ENCODE assay signal across 8 mouse cellular contexts in the genomic region with DNA sequence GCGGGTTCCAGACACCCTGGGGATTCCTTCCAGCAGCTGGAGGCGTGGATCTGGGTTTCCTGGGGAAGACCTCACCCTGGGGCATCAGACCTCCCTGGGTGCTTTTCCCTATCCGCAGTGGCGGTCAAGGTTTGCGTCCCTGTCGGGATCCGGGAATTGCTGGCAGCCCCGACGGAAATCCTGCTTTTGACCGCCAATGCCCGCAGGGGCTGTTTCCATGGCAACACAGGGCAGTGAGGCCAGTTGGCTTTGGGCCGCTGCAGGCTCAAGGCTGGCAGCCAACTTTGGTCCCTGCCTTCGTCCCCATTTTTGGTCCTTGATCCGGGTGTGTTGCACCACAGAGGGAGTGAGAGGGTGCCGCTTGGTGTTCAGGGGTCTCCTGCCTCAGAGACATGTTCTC. TPM values are rescaled to one million over a fixed set of nuclear protein-coding genes. Genes with fewer than 3 reads are reported as not detected.
DNase-seq lines count a peak whose midpoint lies in the region; ATAC-seq and TF ChIP-seq lines count a peak whose summit lies in the region.

No protein-coding gene starts in this region.

- no peaks in the 10 kb centered on the region for H3K36me3 ChIP-seq in ES-E14 (ENCODE audit: control insufficient read depth, insufficient read depth, low read length, poor library complexity, severe bottlenecking)
- H3K36me3 ChIP-seq in heart, embryonic 14.5 days (ENCODE audit: control insufficient read depth, insufficient read depth, low read length) = no peaks in the 10 kb centered on the region
- no peaks in the 10 kb centered on the region for H3K36me3 ChIP-seq in kidney, postnatal 0 days (ENCODE audit: insufficient read depth, low read length)
- H3K36me3 ChIP-seq in liver, adult 2 months (ENCODE audit: control insufficient read depth, insufficient read depth, low read length) = no peaks in the 10 kb centered on the region
- H3K36me3 ChIP-seq in neural tube, embryonic 11.5 days (ENCODE audit: control insufficient read depth, insufficient read depth, low read length) = no peaks in the 10 kb centered on the region

- peak overlapping the region; percentile 37 to 50 for H3K4me3 ChIP-seq in ES-E14 (ENCODE audit: insufficient read depth in 1 of 2, low read depth in 1 of 2, low read length in 2 of 2, poor library complexity in 1 of 2, severe bottlenecking in 1 of 2)
- peak overlapping the region; percentile 45 for H3K4me3 ChIP-seq in bone marrow macrophage, adult 2 months (ENCODE audit: insufficient read depth, low read length)
- H3K4me3 ChIP-seq in heart, embryonic 14.5 days (ENCODE audit: control insufficient read depth in 1 of 2, insufficient read depth in 1 of 2, low read depth in 1 of 2, low read length in 2 of 2) = peak overlapping the region; percentile 9 to 19; a peak in 2 of 4 replicates
- H3K4me3 ChIP-seq in kidney, postnatal 0 days (replicated peaks; ENCODE audit: low read depth, low read length) = no peak overlapping the region
- peak overlapping the region; percentile 47; the same call in 1 of the 2 replicates for H3K4me3 ChIP-seq in liver, adult 2 months (ENCODE audit: insufficient read depth, low read depth, low read length)
- H3K4me3 ChIP-seq in neural tube, embryonic 11.5 days (ENCODE audit: low read depth, low read length) = no peak overlapping the region

- ATAC-seq in heart, embryonic 14.5 days (ENCODE audit: insufficient number of reproducible peaks, insufficient read depth, low FRiP score, low read depth) = no peak
- ATAC-seq in kidney, postnatal 0 days (replicated peaks; ENCODE audit: low FRiP score, low read depth) = no peak
- ATAC-seq in neural tube, embryonic 11.5 days (ENCODE audit: insufficient read depth, low FRiP score, low TSS enrichment) = no peak

- TF ChIP-seq POLR2A in bone marrow macrophage, adult 2 months (IDR thresholded peaks at IDR 0.05; ENCODE audit: borderline replicate concordance, low read depth, low read length) = no peak
- TF ChIP-seq POLR2A in liver, adult 2 months (IDR thresholded peaks at IDR 0.05; ENCODE audit: extremely low read depth, insufficient read depth, low read length) = 0 out of 2 replicates have a peak, but pooled peaks have one; percentile 24

- peak overlapping the region; percentile 50 for H3K4me2 ChIP-seq in heart, embryonic 14.5 days (ENCODE audit: low read length)
- peak overlapping the region; percentile 43 for H3K4me2 ChIP-seq in kidney, postnatal 0 days (ENCODE audit: low read length)
- peak overlapping the region; percentile 38 for H3K4me2 ChIP-seq in neural tube, embryonic 11.5 days (ENCODE audit: low read depth)

- peak overlapping the region; percentile 51; the same call in 1 of the 2 replicates for H3K9ac ChIP-seq in ES-E14 (ENCODE audit: insufficient read depth, low read depth, low read length, poor library complexity, severe bottlenecking)
- H3K9ac ChIP-seq in heart, embryonic 14.5 days (ENCODE audit: low read length) = no peak overlapping the region
- H3K9ac ChIP-seq in kidney, postnatal 0 days (ENCODE audit: low read depth, low read length) = no peak overlapping the region
- H3K9ac ChIP-seq in liver, adult 2 months (ENCODE audit: low read depth, low read length) = peak overlapping the region; percentile 62
- peak overlapping the region; percentile 7; the same call in 1 of the 2 replicates for H3K9ac ChIP-seq in neural tube, embryonic 11.5 days (ENCODE audit: low read length)

- no peaks in the 10 kb centered on the region for H3K79me2 ChIP-seq in liver, adult 2 months (ENCODE audit: control insufficient read depth, insufficient read depth, low read length)

- peaks cover 8% of the 10 kb centered on the region; the same call in 1 of the 2 replicates for H3K27me3 ChIP-seq in heart, embryonic 14.5 days (ENCODE audit: control insufficient read depth, insufficient read depth, low read length)
- no peaks in the 10 kb centered on the region for H3K27me3 ChIP-seq in kidney, postnatal 0 days (ENCODE audit: insufficient read depth, low read length)
- H3K27me3 ChIP-seq in liver, adult 2 months (ENCODE audit: control insufficient read depth, insufficient read depth, low read length) = no peaks in the 10 kb centered on the region
- H3K27me3 ChIP-seq in neural tube, embryonic 11.5 days (ENCODE audit: control insufficient read depth, insufficient read depth, low read length) = peaks cover 26% of the 10 kb centered on the region

- no peaks in the 10 kb centered on the region for H3K9me3 ChIP-seq in ES-E14 (ENCODE audit: control insufficient read depth, insufficient read depth, low read depth, low read length)
- H3K9me3 ChIP-seq in heart, embryonic 14.5 days (ENCODE audit: control insufficient read depth, low read length) = no peaks in the 10 kb centered on the region
- no peaks in the 10 kb centered on the region for H3K9me3 ChIP-seq in kidney, postnatal 0 days (replicated peaks; ENCODE audit: low read length)
- H3K9me3 ChIP-seq in neural tube, embryonic 11.5 days (ENCODE audit: control insufficient read depth, low read length) = no peaks in the 10 kb centered on the region

- peak overlapping the region; percentile 79; the same call in 1 of the 2 replicates for H3K27ac ChIP-seq in ES-E14 (ENCODE audit: insufficient read depth, low read depth, low read length, poor library complexity, severe bottlenecking)
- H3K27ac ChIP-seq in bone marrow macrophage, adult 2 months (ENCODE audit: insufficient read depth, low read depth, low read length) = no peak overlapping the region
- H3K27ac ChIP-seq in heart, embryonic 14.5 days (replicated peaks in 1 of 2; ENCODE audit: control insufficient read depth in 1 of 2, insufficient read depth in 1 of 2, low read depth in 2 of 2, low read length in 2 of 2) = 0 out of 4 replicates have a peak overlapping the region, but pooled peaks of 1 of the 2 experiments have one; percentile 34
- no peak overlapping the region for H3K27ac ChIP-seq in kidney, postnatal 0 days
- H3K27ac ChIP-seq in liver, adult 2 months (replicated peaks; ENCODE audit: insufficient read depth, low read depth, low read length) = peak overlapping the region; percentile 75
- H3K27ac ChIP-seq in neural tube, embryonic 11.5 days (ENCODE audit: low read depth, low read length) = no peak overlapping the region

- TF ChIP-seq CTCF in bone marrow macrophage, adult 2 months (IDR thresholded peaks at IDR 0.05; ENCODE audit: low read depth, low read length) = no peak
- no peak for TF ChIP-seq CTCF in kidney, postnatal 0 days (IDR thresholded peaks at IDR 0.05; ENCODE audit: low read depth)
- no peak for TF ChIP-seq CTCF in liver, adult 2 months (IDR thresholded peaks at IDR 0.05; ENCODE audit: low read depth, low read length)

- WGBS in heart, embryonic 14.5 days = 4% methylated on average over 15 of the region's 15 CpGs
- 4% methylated on average over 15 of the region's 15 CpGs for WGBS in kidney, postnatal 0 days
- 2% methylated on average over 15 of the region's 15 CpGs for WGBS in liver, adult 2 months
- WGBS in neural tube, embryonic 11.5 days = 2% methylated on average over 15 of the region's 15 CpGs

- H3K4me1 ChIP-seq in ES-E14 (ENCODE audit: control insufficient read depth in 2 of 2, insufficient read depth in 2 of 2, low read length in 2 of 2, poor library complexity in 1 of 2) = peaks cover 19 to 61% of the 10 kb centered on the region in 2 experiments
- H3K4me1 ChIP-seq in bone marrow macrophage, adult 2 months (ENCODE audit: control insufficient read depth, insufficient read depth, low read length) = peaks cover 50% of the 10 kb centered on the region
- peaks cover 12 to 18% of the 10 kb centered on the region in 2 experiments for H3K4me1 ChIP-seq in heart, embryonic 14.5 days (ENCODE audit: control insufficient read depth in 2 of 2, insufficient read depth in 2 of 2, low read length in 2 of 2)
- H3K4me1 ChIP-seq in kidney, postnatal 0 days (replicated peaks; ENCODE audit: insufficient read depth, low read length) = peaks cover 28% of the 10 kb centered on the region
- H3K4me1 ChIP-seq in liver, adult 2 months (ENCODE audit: control insufficient read depth, insufficient read depth, low read length) = peaks cover 25% of the 10 kb centered on the region
- 0 out of 2 replicates have a peak, but pooled peaks cover 5% of the 10 kb centered on the region for H3K4me1 ChIP-seq in neural tube, embryonic 11.5 days (ENCODE audit: control insufficient read depth, insufficient read depth, low read length)

- DNase-seq in ES-E14 (ENCODE audit: low read depth, low spot score) = peak; percentile 80
- DNase-seq in fibroblast of lung, adult 2 months (ENCODE audit: low read depth) = peak; percentile 30
- DNase-seq in kidney, postnatal 0 days (ENCODE audit: low spot score) = peak; percentile 57
- DNase-seq in liver, adult 2 months (ENCODE audit: extremely low read depth, low read depth, low spot score) = peak; percentile 85
- DNase-seq in neural tube, embryonic 11.5 days (ENCODE audit: low spot score) = peak; percentile 76
- peak; percentile 38 for DNase-seq in yolk sac, embryonic 10.5 days (ENCODE audit: low spot score)

- in situ Hi-C loops in ES-E14 (cut with MboI; ENCODE audit: low sequenced_read_pairs in 2 of 2, unreplicated experiment in 2 of 2) = no loop called here

RNA-seq across cellular contexts. Expression of a gene that starts 1.0 kb away (rescaled TPM):
- 1.3 and 1.8 TPM in 2 replicates for total RNA-seq in ES-E14 (2012; rRNA removed)
- 24.3 and 26.0 TPM in 2 replicates for polyA plus RNA-seq in bone marrow macrophage, adult 2 months (2012; ENCODE audit: insufficient read depth, insufficient read length, missing spikeins)
- polyA plus RNA-seq in heart, embryonic 14.5 days (2014; fragmentation: Nextera tagmentation; extraction: Ambion mirVana) = 0.18 and 0.74 TPM in 2 replicates
- polyA plus RNA-seq in kidney, postnatal 0 days (2015; fragmentation: Nextera tagmentation; extraction: Ambion mirVana) = 0.47 and 0.51 TPM in 2 replicates
- total RNA-seq in liver, adult 2 months (2014; rRNA removed) = 1.2 and 1.3 TPM in 2 replicates
- 0.86 and 1.6 TPM in 2 replicates for polyA plus RNA-seq in liver, adult 2 months (2012; rRNA removed)
- polyA plus RNA-seq in neural tube, embryonic 11.5 days (2014; fragmentation: Nextera tagmentation; extraction: Ambion mirVana) = 0.09 and 0.24 TPM in 2 replicates

RNA-seq across cellular contexts. Expression of a gene that starts 36.2 kb away (rescaled TPM):
- 61.8 and 88.9 TPM in 2 replicates for total RNA-seq in ES-E14 (2012; rRNA removed)
- polyA plus RNA-seq in bone marrow macrophage, adult 2 months (2012; ENCODE audit: insufficient read depth, insufficient read length, missing spikeins) = 5.5 and 8.7 TPM in 2 replicates
- 7.1 and 9.0 TPM in 2 replicates for polyA plus RNA-seq in heart, embryonic 14.5 days (2014; fragmentation: Nextera tagmentation; extraction: Ambion mirVana)
- 6.4 and 6.7 TPM in 2 replicates for polyA plus RNA-seq in kidney, postnatal 0 days (2015; fragmentation: Nextera tagmentation; extraction: Ambion mirVana)
- 2.4 and 4.1 TPM in 2 replicates for total RNA-seq in liver, adult 2 months (2014; rRNA removed)
- polyA plus RNA-seq in liver, adult 2 months (2012; rRNA removed) = 8.7 and 8.8 TPM in 2 replicates
- 6.1 and 7.2 TPM in 2 replicates for polyA plus RNA-seq in neural tube, embryonic 11.5 days (2014; fragmentation: Nextera tagmentation; extraction: Ambion mirVana)

RNA-seq across cellular contexts. Expression of a gene that starts 52.5 kb away (rescaled TPM):
- total RNA-seq in ES-E14 (2012; rRNA removed) = 12.5 and 14.9 TPM in 2 replicates
- 36.3 and 37.6 TPM in 2 replicates for polyA plus RNA-seq in bone marrow macrophage, adult 2 months (2012; ENCODE audit: insufficient read depth, insufficient read length, missing spikeins)
- 40.9 and 44.9 TPM in 2 replicates for polyA plus RNA-seq in heart, embryonic 14.5 days (2014; fragmentation: Nextera tagmentation; extraction: Ambion mirVana)
- 44.8 and 47.1 TPM in 2 replicates for polyA plus RNA-seq in kidney, postnatal 0 days (2015; fragmentation: Nextera tagmentation; extraction: Ambion mirVana)
- total RNA-seq in liver, adult 2 months (2014; rRNA removed) = 11.3 and 11.6 TPM in 2 replicates
- 4.9 and 5.8 TPM in 2 replicates for polyA plus RNA-seq in liver, adult 2 months (2012; rRNA removed)
- 28.2 and 28.4 TPM in 2 replicates for polyA plus RNA-seq in neural tube, embryonic 11.5 days (2014; fragmentation: Nextera tagmentation; extraction: Ambion mirVana)

Comparison
In these comparisons a context has a peak if more than half of its experiments do, and no peak if none do; other contexts are left out.
1. DNase-seq: peak in every context shown above with its lines; median percentile 85 in liver, adult 2 months; 80 in ES-E14; 76 in neural tube, embryonic 11.5 days; 57 in kidney, postnatal 0 days; 38 in yolk sac, embryonic 10.5 days; 30 in fibroblast of lung, adult 2 months.
2. H3K27ac ChIP-seq: peak in ES-E14 (single experiment) and liver, adult 2 months (single experiment); none in bone marrow macrophage, adult 2 months (single experiment), kidney, postnatal 0 days (single experiment) and neural tube, embryonic 11.5 days (single experiment).
3. H3K4me3 ChIP-seq: peak in ES-E14 (2 of 2), bone marrow macrophage, adult 2 months (single experiment), heart, embryonic 14.5 days (2 of 2) and liver, adult 2 months (single experiment); none in kidney, postnatal 0 days (single experiment) and neural tube, embryonic 11.5 days (single experiment).
4. H3K9ac ChIP-seq: peak in ES-E14 (single experiment), liver, adult 2 months (single experiment) and neural tube, embryonic 11.5 days (single experiment); none in heart, embryonic 14.5 days (single experiment) and kidney, postnatal 0 days (single experiment).
5. Peak in every context shown above with its lines, with median percentiles within 50 percentile points of each other: H3K4me2 ChIP-seq.